Mouse (Mus musculus) olfactory bulb, adult 2 months (tissue): Measurements from ENCODE around the gene Gm20509.

Source experiments
- CTCF ChIP-seq: fragments of 200-500 bp; IDR thresholded peaks from 2 replicates; pipeline ENCODE4 v1.5.1; 2012; ENCODE audit warnings: low read depth, mild to moderate bottlenecking, low read length, moderate library complexity; ENCODE audit not compliant: insufficient read depth
- POLR2A ChIP-seq: fragments of 200-500 bp; IDR thresholded peaks from 2 replicates; pipeline ENCODE4 v1.6.1; 2012; ENCODE audit warnings: mild to moderate bottlenecking, low read depth, low read length, moderate library complexity; ENCODE audit not compliant: insufficient read depth

GRCm38 (mm10) chr9:73085845-73086244 lies 16.4 kb upstream of the Gm20509 start:
- TF ChIP-seq POLR2A = no peak
- TF ChIP-seq CTCF = no peak
